Mouse (Mus musculus): ENCODE measurements at regions not wholly inside any gene's neighbourhood (a gene's known extent, or its start where the extent isn't known, plus 50 kb on each side); places are given as distances from the start of the nearest gene placed in this dataset.

DNA sequence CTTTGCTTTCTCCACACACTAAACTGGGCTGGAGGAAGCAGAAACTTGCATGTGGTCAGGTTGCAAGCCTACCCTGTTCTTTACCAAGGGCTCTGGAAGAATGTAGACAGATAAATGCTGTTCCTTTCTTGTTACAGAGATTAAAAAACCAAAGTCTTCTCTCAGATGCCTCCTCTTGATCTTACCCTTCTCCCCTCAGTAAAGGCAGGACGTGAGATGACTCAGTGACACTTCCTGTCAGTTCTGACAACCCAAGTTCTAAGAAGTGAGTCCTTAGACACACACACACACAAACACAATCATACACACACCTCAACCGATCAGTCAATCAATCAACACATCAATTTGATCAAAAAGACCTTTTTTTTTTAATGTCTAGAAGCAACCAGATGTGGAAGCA, 168.8 kb upstream of the Atp2b1 start:
- no peaks in the 10 kb centered on the region for H3K9me3 ChIP-seq (ENCODE audit: control insufficient read depth, low read depth, low read length)
- H3K27ac ChIP-seq (ENCODE audit: low read length) = no peak overlapping the region
- no peak overlapping the region for H3K9ac ChIP-seq (replicated peaks; ENCODE audit: low read depth, low read length)
- ATAC-seq (ENCODE audit: insufficient number of reproducible peaks, insufficient read depth, low FRiP score, low read depth) = no peak
- no peaks in the 10 kb centered on the region for H3K27me3 ChIP-seq (ENCODE audit: control insufficient read depth, insufficient read depth, low read length)
- no peak overlapping the region for H3K4me2 ChIP-seq (replicated peaks; ENCODE audit: low read depth, low read length)
- H3K36me3 ChIP-seq (ENCODE audit: control insufficient read depth, insufficient read depth, low read length) = no peaks in the 10 kb centered on the region
- H3K4me1 ChIP-seq (ENCODE audit: control insufficient read depth, insufficient read depth, low read length) = no peaks in the 10 kb centered on the region
- H3K4me3 ChIP-seq (ENCODE audit: low read depth, low read length) = no peak overlapping the region
- WGBS = 74% methylated on average over 2 of the region's 2 CpGs

- no peaks in the 10 kb centered on the region for H3K27me3 ChIP-seq (ENCODE audit: control insufficient read depth, insufficient read depth, low read length)
- 91% methylated on average over 5 of the region's 5 CpGs for WGBS
- no peak for ATAC-seq (ENCODE audit: insufficient number of reproducible peaks, insufficient read depth, low FRiP score, low read depth)
- H3K4me1 ChIP-seq (ENCODE audit: control insufficient read depth, insufficient read depth, low read length) = no peaks in the 10 kb centered on the region
- no peak overlapping the region for H3K27ac ChIP-seq (ENCODE audit: low read length)
- H3K9me3 ChIP-seq (ENCODE audit: control insufficient read depth, low read depth, low read length) = no peaks in the 10 kb centered on the region
- no peak overlapping the region for H3K4me3 ChIP-seq (ENCODE audit: low read depth, low read length)
- H3K36me3 ChIP-seq (ENCODE audit: control insufficient read depth, insufficient read depth, low read length) = no peaks in the 10 kb centered on the region
- H3K9ac ChIP-seq (replicated peaks; ENCODE audit: low read depth, low read length) = no peak overlapping the region
- no peak overlapping the region for H3K4me2 ChIP-seq (replicated peaks; ENCODE audit: low read depth, low read length)
These were observed 168.3 kb upstream of the Atp2b1 start for GRCm38 (mm10) chr10:98745861-98746260.

- Histone ChIP-seq H3K4me1 (ENCODE audit: control insufficient read depth, insufficient read depth, low read length) (no peaks in the 10 kb centered on the region), H3K36me3 (ENCODE audit: control insufficient read depth, insufficient read depth, low read length) (no peaks in the 10 kb centered on the region), H3K27ac (ENCODE audit: low read length) (no peak overlapping the region), H3K4me2 (replicated peaks; ENCODE audit: low read depth, low read length) (no peak overlapping the region), H3K9ac (replicated peaks; ENCODE audit: low read depth, low read length) (no peak overlapping the region), H3K4me3 (ENCODE audit: low read depth, low read length) (no peak overlapping the region), H3K9me3 (ENCODE audit: control insufficient read depth, low read depth, low read length) (no peaks in the 10 kb centered on the region), H3K27me3 (ENCODE audit: control insufficient read depth, insufficient read depth, low read length) (no peaks in the 10 kb centered on the region)
- ATAC-seq (ENCODE audit: insufficient number of reproducible peaks, insufficient read depth, low FRiP score, low read depth) = no peak
- WGBS = 39% methylated on average over 3 of the region's 3 CpGs
These were observed 165.2 kb upstream of the Atp2b1 start for GRCm38 (mm10) chr10:98748856-98749583.

DNA sequence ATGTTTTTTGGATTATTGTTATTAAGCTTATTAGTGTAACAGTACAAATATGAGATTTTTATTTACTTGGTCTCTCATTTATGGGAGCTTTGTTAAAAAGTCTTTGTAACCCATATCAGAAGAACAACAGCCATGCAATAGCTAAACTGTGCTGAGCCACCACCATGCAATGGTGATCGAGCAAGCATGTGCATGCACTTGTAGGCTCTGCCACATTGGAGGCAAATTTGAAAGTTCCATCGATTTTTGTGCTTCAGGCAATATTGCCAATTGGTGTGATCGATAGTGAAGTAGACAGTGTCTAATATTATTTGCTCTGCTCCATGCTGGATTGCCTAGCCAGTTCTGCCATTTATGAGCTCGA, 164.6 kb upstream of the Atp2b1 start:
- Histone ChIP-seq H3K36me3 (ENCODE audit: control insufficient read depth, insufficient read depth, low read length) (no peaks in the 10 kb centered on the region), H3K9me3 (ENCODE audit: control insufficient read depth, low read depth, low read length) (no peaks in the 10 kb centered on the region), H3K9ac (replicated peaks; ENCODE audit: low read depth, low read length) (no peak overlapping the region), H3K4me2 (replicated peaks; ENCODE audit: low read depth, low read length) (no peak overlapping the region), H3K4me3 (ENCODE audit: low read depth, low read length) (no peak overlapping the region), H3K4me1 (ENCODE audit: control insufficient read depth, insufficient read depth, low read length) (no peaks in the 10 kb centered on the region), H3K27me3 (ENCODE audit: control insufficient read depth, insufficient read depth, low read length) (no peaks in the 10 kb centered on the region), H3K27ac (ENCODE audit: low read length) (no peak overlapping the region)
- ATAC-seq (ENCODE audit: insufficient number of reproducible peaks, insufficient read depth, low FRiP score, low read depth) = no peak
- WGBS = 84% methylated on average over 4 of the region's 4 CpGs

DNA sequence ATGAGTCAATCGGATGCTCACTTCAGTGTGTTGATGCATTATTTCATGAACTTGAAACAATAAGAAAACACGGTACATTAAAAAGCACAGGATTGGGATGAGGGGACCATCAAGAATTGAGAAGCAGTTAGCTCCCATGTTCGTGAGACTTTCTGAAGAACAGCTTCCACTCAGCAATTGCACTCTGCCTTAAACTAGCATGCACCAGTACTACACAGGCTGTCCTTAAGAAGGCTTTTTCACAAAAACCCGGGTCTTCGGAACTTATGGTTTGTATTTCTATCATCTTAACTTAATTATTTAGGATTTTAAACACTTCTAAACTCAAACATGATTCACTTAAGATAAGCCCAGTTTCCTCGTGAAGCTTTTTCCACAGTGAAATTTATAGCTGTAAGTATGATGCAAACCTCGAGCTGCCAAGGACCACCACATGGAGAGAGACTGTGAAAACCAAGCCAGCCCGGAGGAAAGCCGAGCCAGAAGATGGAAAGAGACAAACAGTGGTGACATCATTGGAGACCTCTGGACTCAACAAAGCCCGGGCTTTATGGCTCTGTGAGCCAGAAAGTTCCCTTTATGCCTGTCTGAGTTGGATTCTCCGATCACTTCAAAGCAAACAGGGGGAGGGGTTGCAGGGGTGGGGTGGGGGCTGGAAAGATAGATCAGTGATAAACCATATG, 162.7 kb upstream of the Atp2b1 start:
- Histone ChIP-seq H3K36me3 (ENCODE audit: control insufficient read depth, insufficient read depth, low read length) (no peaks in the 10 kb centered on the region), H3K4me2 (replicated peaks; ENCODE audit: low read depth, low read length) (no peak overlapping the region), H3K27me3 (ENCODE audit: control insufficient read depth, insufficient read depth, low read length) (no peaks in the 10 kb centered on the region), H3K27ac (ENCODE audit: low read length) (no peak overlapping the region), H3K4me3 (ENCODE audit: low read depth, low read length) (no peak overlapping the region), H3K4me1 (ENCODE audit: control insufficient read depth, insufficient read depth, low read length) (no peaks in the 10 kb centered on the region), H3K9me3 (ENCODE audit: control insufficient read depth, low read depth, low read length) (no peaks in the 10 kb centered on the region), H3K9ac (replicated peaks; ENCODE audit: low read depth, low read length) (no peak overlapping the region)
- ATAC-seq (ENCODE audit: insufficient number of reproducible peaks, insufficient read depth, low FRiP score, low read depth) = peak; percentile 58; the same call in 1 of the 2 replicates
- 35% methylated on average over 11 of the region's 11 CpGs for WGBS

DNA sequence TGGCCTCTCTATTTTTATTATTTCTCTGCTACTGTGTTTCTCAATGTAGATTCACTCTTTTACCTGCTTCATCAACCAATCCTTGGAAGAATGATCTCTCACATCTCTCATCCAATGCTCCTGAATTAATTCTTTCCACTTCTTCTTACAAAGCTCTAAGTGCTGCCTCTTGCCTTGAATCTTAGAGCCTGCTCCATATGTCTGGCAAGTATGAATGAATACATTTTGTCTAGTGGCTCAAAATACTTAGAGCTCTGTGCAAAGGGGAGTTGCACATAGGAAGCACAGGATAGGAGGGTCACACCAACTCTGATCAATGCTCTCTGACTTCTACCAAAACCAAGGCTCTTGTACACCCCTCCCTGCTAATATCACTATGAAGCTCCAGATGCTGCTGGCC, 153.1 kb upstream of the Atp2b1 start:
- no peak for ATAC-seq (ENCODE audit: insufficient number of reproducible peaks, insufficient read depth, low FRiP score, low read depth)
- Histone ChIP-seq H3K4me2 (replicated peaks; ENCODE audit: low read depth, low read length) (no peak overlapping the region), H3K4me1 (ENCODE audit: control insufficient read depth, insufficient read depth, low read length) (no peaks in the 10 kb centered on the region), H3K27ac (ENCODE audit: low read length) (no peak overlapping the region), H3K9ac (replicated peaks; ENCODE audit: low read depth, low read length) (no peak overlapping the region), H3K36me3 (ENCODE audit: control insufficient read depth, insufficient read depth, low read length) (no peaks in the 10 kb centered on the region), H3K4me3 (ENCODE audit: low read depth, low read length) (no peak overlapping the region), H3K9me3 (ENCODE audit: control insufficient read depth, low read depth, low read length) (no peaks in the 10 kb centered on the region; the same call in 1 of the 2 replicates), H3K27me3 (ENCODE audit: control insufficient read depth, insufficient read depth, low read length) (no peaks in the 10 kb centered on the region)

GRCm38 (mm10) chr10:98765786-98766419, 148.3 kb upstream of the Atp2b1 start:
- ATAC-seq (ENCODE audit: insufficient number of reproducible peaks, insufficient read depth, low FRiP score, low read depth) = no peak
- no peak overlapping the region for H3K27ac ChIP-seq (ENCODE audit: low read length)
- H3K4me2 ChIP-seq (replicated peaks; ENCODE audit: low read depth, low read length) = no peak overlapping the region
- H3K9me3 ChIP-seq (ENCODE audit: control insufficient read depth, low read depth, low read length) = no peaks in the 10 kb centered on the region; the same call in 1 of the 2 replicates
- H3K4me3 ChIP-seq (ENCODE audit: low read depth, low read length) = no peak overlapping the region
- H3K27me3 ChIP-seq (ENCODE audit: control insufficient read depth, insufficient read depth, low read length) = no peaks in the 10 kb centered on the region
- H3K9ac ChIP-seq (replicated peaks; ENCODE audit: low read depth, low read length) = no peak overlapping the region
- H3K4me1 ChIP-seq (ENCODE audit: control insufficient read depth, insufficient read depth, low read length) = no peaks in the 10 kb centered on the region
- WGBS = 66% methylated on average over 11 of the region's 11 CpGs
- H3K36me3 ChIP-seq (ENCODE audit: control insufficient read depth, insufficient read depth, low read length) = no peaks in the 10 kb centered on the region

DNA sequence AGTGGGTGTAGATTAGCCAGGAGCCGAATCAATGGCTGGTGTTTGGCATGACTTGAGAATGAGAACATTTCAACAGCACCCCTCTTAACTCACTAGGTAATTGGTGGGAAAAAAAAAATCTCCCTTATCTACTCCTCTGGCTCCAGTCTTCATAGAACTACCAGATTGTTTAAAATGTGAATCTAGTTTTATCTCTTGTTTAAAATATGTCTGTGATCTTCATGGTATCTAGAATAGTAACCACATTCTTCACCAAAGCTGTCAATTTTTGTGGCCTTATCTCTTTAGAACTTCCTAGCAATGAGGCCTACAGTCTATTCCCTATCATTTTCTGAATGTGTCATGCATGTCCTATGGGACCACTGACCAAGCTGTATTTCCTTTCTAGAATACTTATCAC, 134.4 kb upstream of the Atp2b1 start:
- 76% methylated on average over 1 of the region's 1 CpGs for WGBS
- no peaks in the 10 kb centered on the region for H3K4me1 ChIP-seq (ENCODE audit: control insufficient read depth, insufficient read depth, low read length)
- no peak for ATAC-seq (ENCODE audit: insufficient number of reproducible peaks, insufficient read depth, low FRiP score, low read depth)
- no peaks in the 10 kb centered on the region for H3K9me3 ChIP-seq (ENCODE audit: control insufficient read depth, low read depth, low read length)
- H3K36me3 ChIP-seq (ENCODE audit: control insufficient read depth, insufficient read depth, low read length) = no peaks in the 10 kb centered on the region
- H3K27ac ChIP-seq (ENCODE audit: low read length) = no peak overlapping the region
- H3K4me3 ChIP-seq (ENCODE audit: low read depth, low read length) = no peak overlapping the region
- H3K4me2 ChIP-seq (replicated peaks; ENCODE audit: low read depth, low read length) = no peak overlapping the region
- no peaks in the 10 kb centered on the region for H3K27me3 ChIP-seq (ENCODE audit: control insufficient read depth, insufficient read depth, low read length)
- no peak overlapping the region for H3K9ac ChIP-seq (replicated peaks; ENCODE audit: low read depth, low read length)
